Mouse (Mus musculus): Measurements from ENCODE around the gene Pxdc1. TPM values are rescaled to one million over a fixed set of nuclear protein-coding genes. Genes with fewer than 3 reads are reported as not detected.

The Pxdc1 gene
- 4.4 and 6.1 TPM in 2 replicates for polyA plus RNA-seq (2015; fragmentation: Nextera tagmentation; extraction: Ambion mirVana)

GRCm38 (mm10) chr13:34653391-34653790 is at the start of gene Pxdc1:
Gene Pxdc1, minus strand, starts transcription at chr13:34653486.
- Histone ChIP-seq H3K4me2 (peak within 1 kb of the TSS; percentile 95), H3K4me3 (peak within 1 kb of the TSS; percentile 53), H3K9ac (peak within 1 kb of the TSS; percentile 63), H3K36me3 (ENCODE audit: poor library complexity, severe bottlenecking) (no peaks in the 10 kb centered on the region), H3K27ac (no peak within 1 kb of the TSS), H3K9me3 (replicated peaks) (no peaks in the 10 kb centered on the region), H3K27me3 (peaks cover 66% of the 10 kb centered on the region), H3K4me1 (peaks cover 27% of the 10 kb centered on the region)
- WGBS, result 2% methylated on average over 9 of the region's 9 CpGs
- ATAC-seq, result no peak

DNA sequence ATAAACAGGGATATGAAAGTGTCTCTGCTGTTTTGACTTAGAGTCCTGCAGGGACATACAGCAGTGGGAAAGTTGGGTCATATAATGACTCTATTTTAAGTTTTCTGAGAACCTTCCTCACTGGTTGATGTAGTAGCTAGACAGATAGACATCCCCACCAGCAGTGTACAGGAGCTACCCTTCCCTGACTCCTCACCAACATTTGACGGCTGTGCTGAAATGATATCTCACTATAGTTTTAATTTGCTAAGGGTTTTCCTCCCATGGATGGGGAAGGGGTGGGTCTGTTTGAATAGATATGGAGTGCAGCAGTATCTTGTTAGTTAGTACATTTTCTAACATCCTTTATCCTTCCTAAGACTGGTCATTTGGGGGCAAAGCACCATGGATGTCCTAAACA is 47.3 kb upstream of the Pxdc1 start:
- WGBS, result 89% methylated on average over 1 of the region's 1 CpGs

DNA sequence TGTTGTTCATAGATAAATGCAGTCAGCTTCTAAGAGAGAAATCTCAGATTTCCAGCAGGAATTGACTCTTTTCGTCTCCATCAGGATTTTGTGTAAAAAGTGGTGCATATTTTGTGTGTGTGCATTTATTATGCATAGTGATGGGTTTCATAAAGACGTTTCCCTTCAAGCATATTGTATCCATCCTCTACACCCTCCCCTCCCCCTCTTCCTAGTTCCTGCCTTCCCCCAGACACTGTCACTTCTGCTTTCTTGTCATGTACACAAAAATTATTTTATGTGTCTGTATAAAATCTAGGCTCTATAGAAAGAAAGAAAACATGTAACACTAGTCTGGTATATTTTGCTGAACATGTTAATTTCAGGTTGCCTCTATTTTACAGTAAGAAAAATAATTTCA is 46.8 kb upstream of the Pxdc1 start:
- WGBS, result 77% methylated on average over 2 of the region's 2 CpGs
- H3K36me3 ChIP-seq (ENCODE audit: poor library complexity, severe bottlenecking), result no peaks in the 10 kb centered on the region
- H3K4me3 ChIP-seq, result no peak overlapping the region
- ATAC-seq, result no peak
- H3K9me3 ChIP-seq (replicated peaks), result no peaks in the 10 kb centered on the region
- no peaks in the 10 kb centered on the region for H3K4me1 ChIP-seq
- no peak overlapping the region for H3K9ac ChIP-seq
- H3K27ac ChIP-seq, result no peak overlapping the region
- no peaks in the 10 kb centered on the region for H3K27me3 ChIP-seq
- no peak overlapping the region for H3K4me2 ChIP-seq

More for the DNA sequence above, 47.3 kb upstream of the Pxdc1 start:
- Histone ChIP-seq H3K27me3 (no peaks in the 10 kb centered on the region), H3K4me1 (no peaks in the 10 kb centered on the region), H3K36me3 (ENCODE audit: poor library complexity, severe bottlenecking) (no peaks in the 10 kb centered on the region), H3K4me2 (no peak overlapping the region), H3K9me3 (replicated peaks) (no peaks in the 10 kb centered on the region), H3K4me3 (no peak overlapping the region), H3K27ac (no peak overlapping the region), H3K9ac (no peak overlapping the region)
- no peak for ATAC-seq

GRCm38 (mm10) chr13:34696734-34697332 is 43.5 kb upstream of the Pxdc1 start:
- H3K36me3 ChIP-seq (ENCODE audit: poor library complexity, severe bottlenecking), result no peaks in the 10 kb centered on the region
- ATAC-seq, result peak; percentile 36; the same call in 1 of the 2 replicates
- H3K4me2 ChIP-seq, result no peak overlapping the region
- H3K4me1 ChIP-seq, result no peaks in the 10 kb centered on the region
- H3K9me3 ChIP-seq (replicated peaks), result no peaks in the 10 kb centered on the region
- no peak overlapping the region for H3K9ac ChIP-seq
- no peaks in the 10 kb centered on the region for H3K27me3 ChIP-seq
- 87% methylated on average over 7 of the region's 7 CpGs for WGBS
- H3K4me3 ChIP-seq, result no peak overlapping the region
- no peak overlapping the region for H3K27ac ChIP-seq

- Histone ChIP-seq H3K36me3 (ENCODE audit: poor library complexity, severe bottlenecking) (no peaks in the 10 kb centered on the region), H3K27me3 (no peaks in the 10 kb centered on the region), H3K27ac (no peak overlapping the region), H3K4me2 (no peak overlapping the region), H3K9ac (no peak overlapping the region), H3K4me3 (no peak overlapping the region), H3K4me1 (no peaks in the 10 kb centered on the region), H3K9me3 (replicated peaks) (no peaks in the 10 kb centered on the region)
- 77% methylated on average over 6 of the region's 6 CpGs for WGBS
- ATAC-seq, result no peak
These were observed 39.8 kb upstream of the Pxdc1 start for GRCm38 (mm10) chr13:34693111-34693510.

GRCm38 (mm10) chr13:34691049-34691448 is 37.8 kb upstream of the Pxdc1 start:
- no peak for ATAC-seq
- Histone ChIP-seq H3K27ac (no peak overlapping the region), H3K36me3 (ENCODE audit: poor library complexity, severe bottlenecking) (no peaks in the 10 kb centered on the region), H3K9me3 (replicated peaks) (no peaks in the 10 kb centered on the region), H3K4me1 (no peaks in the 10 kb centered on the region), H3K4me2 (no peak overlapping the region), H3K4me3 (no peak overlapping the region), H3K9ac (no peak overlapping the region), H3K27me3 (no peaks in the 10 kb centered on the region)
- 86% methylated on average over 1 of the region's 1 CpGs for WGBS

DNA sequence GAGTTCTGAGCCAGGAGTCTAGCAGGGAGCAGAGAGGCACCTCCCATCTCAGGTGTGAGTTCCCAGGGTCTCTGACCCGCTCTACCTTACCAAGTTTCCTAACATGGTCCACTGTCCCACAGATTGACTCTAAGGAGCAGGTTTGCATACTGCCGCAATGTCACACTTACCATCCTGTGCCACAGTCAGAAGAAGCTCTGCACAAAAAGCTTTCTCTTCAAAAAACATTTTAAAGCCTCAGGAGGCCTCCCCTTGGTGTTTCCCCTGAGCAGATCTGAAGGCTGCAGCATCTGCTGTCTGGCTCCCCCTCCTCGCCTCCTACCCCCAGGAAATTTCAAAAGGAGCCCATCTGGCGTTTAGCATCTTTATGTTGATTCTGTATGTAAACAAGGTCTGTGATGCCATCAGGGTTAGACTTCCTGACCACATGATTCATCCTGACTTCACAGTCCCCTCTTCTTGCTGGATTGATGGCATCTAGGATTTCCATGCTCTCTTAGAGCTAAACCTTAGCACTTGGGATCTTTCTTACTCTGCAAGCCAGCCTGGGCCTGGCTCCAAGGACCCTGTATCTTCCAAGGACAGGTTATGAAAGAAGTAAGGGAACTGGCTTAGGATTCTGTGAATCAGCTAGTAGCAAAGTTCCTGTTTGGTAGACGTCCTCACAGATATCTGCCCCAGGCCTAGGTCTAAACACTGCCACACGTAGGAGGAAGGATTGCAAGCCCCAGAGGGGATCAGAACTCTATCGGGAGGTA is 31.9 kb upstream of the Pxdc1 start:
- no peaks in the 10 kb centered on the region for H3K36me3 ChIP-seq (ENCODE audit: poor library complexity, severe bottlenecking)
- WGBS, result 77% methylated on average over 7 of the region's 7 CpGs
- no peaks in the 10 kb centered on the region for H3K9me3 ChIP-seq (replicated peaks)
- no peak overlapping the region for H3K4me3 ChIP-seq
- H3K4me1 ChIP-seq, result no peaks in the 10 kb centered on the region
- no peak overlapping the region for H3K9ac ChIP-seq
- H3K4me2 ChIP-seq, result no peak overlapping the region
- H3K27me3 ChIP-seq, result no peaks in the 10 kb centered on the region
- H3K27ac ChIP-seq, result no peak overlapping the region
- ATAC-seq, result no peak

DNA sequence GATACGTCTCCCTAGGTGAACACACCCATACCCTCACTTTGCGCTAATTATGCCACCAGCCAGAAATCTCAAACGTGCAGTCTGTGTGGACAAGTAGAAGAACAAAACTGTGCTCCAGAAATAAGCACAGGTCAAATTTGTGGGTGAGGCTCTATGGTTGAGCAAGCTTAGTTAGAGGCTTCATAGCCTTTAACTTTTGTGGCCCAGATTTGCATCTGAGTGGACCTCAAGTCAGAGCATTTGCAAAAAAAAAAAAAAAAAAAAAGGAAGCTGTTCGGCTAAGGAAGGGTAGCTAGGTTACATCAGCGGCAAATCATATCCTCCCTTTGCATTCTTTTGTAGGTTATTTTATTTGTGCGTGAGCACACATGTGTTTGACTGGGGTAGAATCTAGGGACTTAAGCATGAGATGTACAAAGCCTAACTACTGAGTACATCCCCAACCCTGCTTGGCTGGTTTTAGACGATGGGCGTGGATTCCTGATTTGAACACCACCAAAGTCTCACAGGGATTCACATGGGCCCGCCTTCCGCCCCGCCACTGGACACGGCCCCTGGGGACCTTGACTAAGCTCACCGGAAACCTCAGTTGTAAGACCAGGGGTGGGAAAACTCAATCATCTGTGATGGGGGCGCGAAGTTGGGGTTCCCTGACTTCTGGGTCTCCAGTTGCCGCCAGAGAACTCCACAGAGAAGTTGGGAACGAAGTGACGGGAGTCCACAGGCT is 30.6 kb upstream of the Pxdc1 start:
- Histone ChIP-seq H3K27ac (no peak overlapping the region), H3K4me1 (no peaks in the 10 kb centered on the region), H3K4me2 (no peak overlapping the region), H3K4me3 (no peak overlapping the region), H3K9ac (no peak overlapping the region), H3K9me3 (replicated peaks) (no peaks in the 10 kb centered on the region), H3K36me3 (ENCODE audit: poor library complexity, severe bottlenecking) (no peaks in the 10 kb centered on the region), H3K27me3 (no peaks in the 10 kb centered on the region)
- WGBS, result 93% methylated on average over 18 of the region's 18 CpGs
- no peak for ATAC-seq

DNA sequence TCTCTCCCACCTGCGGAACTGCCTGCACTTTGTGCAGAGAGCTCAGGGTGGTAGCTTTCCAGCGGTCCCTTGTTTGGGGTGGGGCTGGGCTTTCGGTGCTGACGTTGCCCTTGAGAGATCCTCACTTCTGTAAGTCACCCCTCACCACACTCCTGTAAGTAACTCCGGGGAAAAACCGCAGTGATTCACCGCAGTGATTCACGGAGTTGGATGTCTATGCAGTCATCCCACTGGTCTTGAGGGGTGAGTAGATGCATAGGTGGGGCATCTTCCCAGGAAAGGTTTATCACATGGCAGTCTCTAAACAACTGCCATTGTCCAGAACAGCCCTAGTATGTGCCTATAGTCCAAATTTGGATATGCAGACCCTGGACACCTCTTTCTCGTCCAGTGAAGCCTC is 30.0 kb upstream of the Pxdc1 start:
- no peaks in the 10 kb centered on the region for H3K36me3 ChIP-seq (ENCODE audit: poor library complexity, severe bottlenecking)
- WGBS, result 90% methylated on average over 9 of the region's 9 CpGs
- H3K4me2 ChIP-seq, result no peak overlapping the region
- H3K9ac ChIP-seq, result no peak overlapping the region
- no peaks in the 10 kb centered on the region for H3K27me3 ChIP-seq
- H3K9me3 ChIP-seq (replicated peaks), result no peaks in the 10 kb centered on the region
- H3K27ac ChIP-seq, result no peak overlapping the region
- no peaks in the 10 kb centered on the region for H3K4me1 ChIP-seq
- ATAC-seq, result no peak
- H3K4me3 ChIP-seq, result no peak overlapping the region

DNA sequence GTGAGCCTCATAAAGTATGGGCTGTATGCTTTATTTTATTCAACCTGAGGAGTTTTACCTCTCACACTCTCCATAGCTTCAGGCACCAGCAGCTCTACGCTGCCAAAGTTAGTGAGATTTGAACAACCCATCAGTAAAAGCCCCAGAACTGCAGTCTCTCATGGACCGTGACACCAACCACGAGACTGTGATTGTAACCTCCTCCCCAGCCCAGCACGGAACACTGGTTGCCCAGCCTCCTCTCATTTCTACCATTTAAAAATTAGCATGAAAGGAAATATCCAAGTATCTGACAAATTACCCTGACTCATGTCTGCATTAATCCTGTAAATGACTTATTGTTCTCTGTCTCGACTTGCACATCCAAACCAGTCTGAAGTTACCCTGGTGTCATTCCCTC is 23.2 kb upstream of the Pxdc1 start:
- Histone ChIP-seq H3K27ac (no peak overlapping the region), H3K4me3 (no peak overlapping the region), H3K27me3 (peaks cover 6% of the 10 kb centered on the region; the same call in 1 of the 2 replicates), H3K4me2 (no peak overlapping the region), H3K9ac (no peak overlapping the region), H3K9me3 (replicated peaks) (no peaks in the 10 kb centered on the region), H3K4me1 (peaks cover 8% of the 10 kb centered on the region; the same call in 1 of the 2 replicates), H3K36me3 (ENCODE audit: poor library complexity, severe bottlenecking) (no peaks in the 10 kb centered on the region)
- ATAC-seq, result no peak
- 63% methylated on average over 5 of the region's 5 CpGs for WGBS

GRCm38 (mm10) chr13:34675847-34676383 is 22.6 kb upstream of the Pxdc1 start:
- Histone ChIP-seq H3K4me2 (no peak overlapping the region), H3K9ac (no peak overlapping the region), H3K4me1 (peaks cover 8% of the 10 kb centered on the region; the same call in 1 of the 2 replicates), H3K27ac (no peak overlapping the region), H3K4me3 (no peak overlapping the region), H3K27me3 (peaks cover 6% of the 10 kb centered on the region; the same call in 1 of the 2 replicates), H3K36me3 (ENCODE audit: poor library complexity, severe bottlenecking) (no peaks in the 10 kb centered on the region), H3K9me3 (replicated peaks) (no peaks in the 10 kb centered on the region)
- peak; percentile 27; the same call in 1 of the 2 replicates for ATAC-seq
- WGBS, result 16% methylated on average over 7 of the region's 7 CpGs

DNA sequence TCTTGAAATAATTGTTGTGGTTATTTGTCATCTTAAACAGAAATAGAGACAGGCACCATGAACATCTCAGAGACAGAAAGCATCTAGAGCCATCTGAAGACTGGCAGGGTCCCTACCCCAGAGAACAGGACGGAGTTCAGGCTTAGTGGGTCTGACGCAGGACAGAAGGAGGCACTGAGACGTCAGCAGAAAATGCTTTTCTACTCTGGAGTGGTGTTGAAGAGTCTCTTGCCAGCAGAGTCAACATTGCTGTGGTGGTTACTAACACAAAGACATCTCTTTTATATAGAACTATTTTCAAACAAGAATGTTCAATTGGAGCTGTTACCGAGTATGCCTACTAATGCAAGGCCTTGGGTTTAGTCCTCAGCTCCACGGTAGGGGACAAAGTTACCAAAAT is 20.1 kb upstream of the Pxdc1 start:
- no peak overlapping the region for H3K4me2 ChIP-seq
- no peak overlapping the region for H3K27ac ChIP-seq
- H3K4me1 ChIP-seq, result peaks cover 18% of the 10 kb centered on the region; the same call in 1 of the 2 replicates
- H3K36me3 ChIP-seq (ENCODE audit: poor library complexity, severe bottlenecking), result no peaks in the 10 kb centered on the region
- H3K4me3 ChIP-seq, result no peak overlapping the region
- WGBS, result 89% methylated on average over 5 of the region's 5 CpGs
- ATAC-seq, result no peak
- no peaks in the 10 kb centered on the region for H3K9me3 ChIP-seq (replicated peaks)
- peaks cover 13% of the 10 kb centered on the region; the same call in 1 of the 2 replicates for H3K27me3 ChIP-seq
- no peak overlapping the region for H3K9ac ChIP-seq
